In the genomic region with DNA sequence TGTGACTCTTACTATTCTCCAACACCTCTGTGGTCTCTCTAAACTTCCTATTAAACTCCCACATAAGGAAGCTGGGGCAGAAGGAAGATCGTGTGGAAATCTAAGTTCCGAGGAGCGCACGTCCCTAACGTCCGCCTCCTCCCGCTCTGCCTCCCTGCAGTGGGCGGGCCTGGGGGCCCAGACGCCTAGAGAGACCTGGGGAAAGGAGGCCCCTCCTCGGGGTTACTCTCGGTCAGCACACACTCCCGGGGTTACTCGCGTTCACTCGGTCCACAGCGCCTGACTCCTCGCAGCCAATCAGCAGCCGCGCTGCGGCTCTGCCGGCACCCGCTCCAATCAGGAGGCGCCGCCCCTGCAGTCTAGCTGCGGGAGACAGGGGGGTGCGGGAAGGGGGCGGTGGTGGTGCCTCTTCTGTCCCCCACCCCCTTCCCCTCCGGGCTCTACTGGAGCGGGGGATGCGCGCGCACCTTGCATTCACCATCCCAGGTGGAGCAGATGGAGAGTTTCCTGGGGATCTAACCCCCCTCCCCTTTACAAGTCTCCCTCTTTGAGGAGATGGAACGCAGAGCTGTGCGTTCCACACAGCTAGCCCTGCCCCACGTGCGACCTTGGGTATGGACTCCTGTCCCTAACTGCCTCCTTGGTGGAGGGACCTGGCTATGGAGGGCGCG, we compare ENCODE assay signal across 8 mouse cellular contexts. TPM values are rescaled to one million over a fixed set of nuclear protein-coding genes. Genes with fewer than 3 reads are reported as not detected.
DNase-seq lines count a peak whose midpoint lies in the region; ATAC-seq lines count a peak whose summit lies in the region.

No protein-coding gene starts in this region.

- intact Hi-C loops in left cerebral cortex, postnatal 36 days (cut with DNase I) = loop anchor here (1.0 kb wide), 1 partner anchor 10 kb away; no protein-coding TSS in a partner anchor

- H3K4me3 ChIP-seq in intestine, embryonic 16.5 days (ENCODE audit: low read length) = peak overlapping the region; percentile 41
- H3K4me3 ChIP-seq in midbrain, embryonic 10.5 days = peak overlapping the region; percentile 61

- H3K9me3 ChIP-seq in intestine, embryonic 16.5 days (ENCODE audit: control insufficient read depth, low read length) = no peaks in the 10 kb centered on the region
- no peaks in the 10 kb centered on the region for H3K9me3 ChIP-seq in midbrain, embryonic 10.5 days (replicated peaks)

- H3K27me3 ChIP-seq in intestine, embryonic 16.5 days (replicated peaks; ENCODE audit: control insufficient read depth, insufficient read depth, low read length) = no peaks in the 10 kb centered on the region
- H3K27me3 ChIP-seq in midbrain, embryonic 10.5 days (ENCODE audit: low read depth, poor library complexity, severe bottlenecking) = no peaks in the 10 kb centered on the region

- DNase-seq in adrenal gland, postnatal 10 days = peak; percentile 93
- peak; percentile 98 for DNase-seq in embryo, embryonic 9.5 days (ENCODE audit: extremely low spot score)
- peak; percentile 76 to 86 for DNase-seq in gastrocnemius, postnatal 4 days (ENCODE audit: low spot score in 2 of 2)
- peak; percentile 88 to 92 for DNase-seq in left cerebral cortex, postnatal 36 days (ENCODE audit: low spot score in 2 of 2)
- peak; percentile 98 for DNase-seq in midbrain, embryonic 10.5 days (ENCODE audit: low spot score)
- DNase-seq in right cerebral cortex, postnatal 36 days (ENCODE audit: low spot score in 2 of 2) = peak; percentile 91 to 94
- DNase-seq in urinary bladder, postnatal 4 days (ENCODE audit: low spot score in 2 of 2) = peak; percentile 90 to 94

- WGBS in intestine, embryonic 16.5 days = 0% methylated on average over 38 of the region's 38 CpGs
- WGBS in midbrain, embryonic 10.5 days = under 1% methylated on average over 38 of the region's 38 CpGs

- H3K4me1 ChIP-seq in intestine, embryonic 16.5 days (ENCODE audit: control insufficient read depth, insufficient read depth, low read length) = peaks cover 42% of the 10 kb centered on the region
- peaks cover 66% of the 10 kb centered on the region for H3K4me1 ChIP-seq in midbrain, embryonic 10.5 days

- no peaks in the 10 kb centered on the region for H3K36me3 ChIP-seq in intestine, embryonic 16.5 days (ENCODE audit: control insufficient read depth, insufficient read depth, low read length)
- no peaks in the 10 kb centered on the region for H3K36me3 ChIP-seq in midbrain, embryonic 10.5 days

- peak; percentile 99 for ATAC-seq in intestine, embryonic 16.5 days

- H3K4me2 ChIP-seq in intestine, embryonic 16.5 days (ENCODE audit: low read depth, low read length) = peak overlapping the region; percentile 67

- H3K27ac ChIP-seq in intestine, embryonic 16.5 days (ENCODE audit: low read length) = peak overlapping the region; percentile 98
- H3K27ac ChIP-seq in midbrain, embryonic 10.5 days (replicated peaks) = peak overlapping the region; percentile 95

- H3K9ac ChIP-seq in intestine, embryonic 16.5 days (ENCODE audit: low read depth, low read length) = peak overlapping the region; percentile 78

RNA-seq across cellular contexts. Expression of gene Scd2, which starts 9.3 kb away (rescaled TPM):
- 100 to 1,000 TPM; 226 to 239 TPM for total RNA-seq in adrenal gland, postnatal 10 days (2021)
- 10 to 100 TPM; 81.6 to 87.3 TPM for total RNA-seq in gastrocnemius, postnatal 4 days (2021)
- polyA plus RNA-seq in intestine, embryonic 16.5 days (2015; fragmentation: Nextera tagmentation; extraction: Ambion mirVana) = 452 and 553 TPM in 2 replicates
- 100 to 1,000 TPM; 590 to 647 TPM for total RNA-seq in left cerebral cortex, postnatal 36 days (2021)
- 326 and 382 TPM in 2 replicates for polyA plus RNA-seq in midbrain, embryonic 10.5 days (2016; fragmentation: Nextera tagmentation; extraction: Ambion mirVana)

RNA-seq across cellular contexts. Expression of gene Scd4, which starts 48.7 kb away (rescaled TPM):
- 1 to 10 TPM; 1.6 to 1.7 TPM for total RNA-seq in adrenal gland, postnatal 10 days (2021)
- total RNA-seq in gastrocnemius, postnatal 4 days (2021) = under 1 TPM; 0.62 to 0.71 TPM
- 0.09 and 0.22 TPM in 2 replicates for polyA plus RNA-seq in intestine, embryonic 16.5 days (2015; fragmentation: Nextera tagmentation; extraction: Ambion mirVana)
- 1 to 10 TPM; 2.2 to 3.1 TPM for total RNA-seq in left cerebral cortex, postnatal 36 days (2021)
- polyA plus RNA-seq in midbrain, embryonic 10.5 days (2016; fragmentation: Nextera tagmentation; extraction: Ambion mirVana) = 0.06 TPM in 1 of 2 replicates, not detected in the other

Comparison
In these comparisons a context has a peak if more than half of its experiments do, and no peak if none do; other contexts are left out.
1. Peak in every context shown above with its lines: DNase-seq, ATAC-seq, H3K4me3 ChIP-seq and H3K27ac ChIP-seq.